Mouse (Mus musculus) cerebellum, adult 2 months (tissue): ENCODE measurements around the gene Foxp1. TPM values are rescaled to one million over a fixed set of nuclear protein-coding genes. Genes with fewer than 3 reads are reported as not detected.

Source experiments
- DNase-seq, 2 experiments: peaks; one replicate each; pipeline ENCODE4 v3.0.0; 2021
- H3K27ac ChIP-seq: fragments of 200-500 bp; 2 replicates; pipeline ENCODE4 v1.5.1; 2012; ENCODE audit warnings: low read length, control low read depth, inconsistent platforms; ENCODE audit not compliant: insufficient read depth
- H3K27me3 ChIP-seq: fragments of 200-500 bp; 2 replicates; pipeline ENCODE4 v1.6.1; 2012; ENCODE audit warnings: inconsistent platforms, mild to moderate bottlenecking, low read length, moderate library complexity; ENCODE audit not compliant: control insufficient read depth, insufficient read depth
- H3K4me1 ChIP-seq: fragments of 200-500 bp; 2 replicates; pipeline ENCODE4 v1.6.1; 2011; ENCODE audit warnings: low read length; ENCODE audit not compliant: control insufficient read depth, insufficient read depth
- H3K4me3 ChIP-seq: fragments of 200-500 bp; replicated peaks from 2 replicates; pipeline ENCODE3; 2011; ENCODE audit warnings: mild to moderate bottlenecking, low read depth, low read length, control low read depth; ENCODE audit not compliant: insufficient read depth
- CTCF ChIP-seq: fragments of 200-500 bp; IDR thresholded peaks from 2 replicates; pipeline ENCODE4 v1.5.1; 2011; ENCODE audit warnings: low read depth, mild to moderate bottlenecking, control low read depth, low read length, moderate library complexity, borderline replicate concordance; ENCODE audit not compliant: insufficient read depth
- POLR2A ChIP-seq: fragments of 200-500 bp; IDR thresholded peaks from 2 replicates; pipeline ENCODE4 v1.6.1; 2011; ENCODE audit warnings: low read length, control low read depth, borderline replicate concordance; ENCODE audit not compliant: insufficient read depth
- WGBS: fragments of 180-500 bp; shearing (Covaris S2); methylation state at CpG from one replicate; pipeline ENCODE4 v1.1.7; 2018; 5-methylcytosine and 5-hydroxymethylcytosine counted together
- polyA plus RNA-seq: library from polyadenylated mRNA; depleted of rRNA; stranded (reverse); fragments of >200 nt; gene quantifications from 2 replicates; pipeline ENCODE4 v1.2.3, GENCODE M21; 2012

Gene Foxp1
- polyA plus RNA-seq, 1 experiment, result 21.0 TPM

GRCm38 (mm10) chr6:99453763-99454520 is 68.6 kb downstream of the Foxp1 start:
- H3K27ac ChIP-seq, result no peak overlapping the region
- TF ChIP-seq POLR2A (no peak), CTCF (no peak)
- WGBS, result 96% methylated on average over 7 of the region's 7 CpGs
- no peaks in the 10 kb centered on the region for H3K4me1 ChIP-seq
- DNase-seq, result no peak
- H3K4me3 ChIP-seq, result no peak overlapping the region
- H3K27me3 ChIP-seq, result no peaks in the 10 kb centered on the region

DNA sequence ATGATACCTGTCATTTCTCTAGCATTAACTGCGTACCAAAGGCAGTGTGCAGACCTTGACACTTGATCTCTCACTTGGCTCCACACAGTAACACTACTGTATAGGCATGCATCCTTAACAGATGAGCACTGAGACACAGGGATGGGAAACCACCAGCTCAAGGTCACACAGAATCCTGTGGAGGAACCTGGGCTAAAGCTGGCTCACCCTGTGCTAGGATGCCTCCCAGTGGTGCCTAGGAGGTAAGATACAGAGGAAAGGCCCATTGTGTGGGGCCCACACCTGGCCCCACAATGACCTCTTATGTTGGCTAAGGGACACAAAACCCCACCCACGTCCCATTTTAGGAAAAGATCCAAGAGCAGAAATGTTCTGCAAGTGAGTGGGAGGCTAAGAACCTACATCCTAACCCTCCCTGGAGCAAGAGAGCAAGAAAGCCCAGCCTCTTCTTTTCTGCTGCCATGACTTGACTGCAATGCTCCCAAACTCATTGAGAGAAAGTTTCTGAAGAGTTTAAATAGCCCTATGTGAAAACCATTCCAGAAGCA is 69.8 kb downstream of the Foxp1 start:
- WGBS, result 79% methylated on average over 2 of the region's 2 CpGs
- peak; percentile 9; the same call in 1 of the 2 replicates for TF ChIP-seq CTCF
- TF ChIP-seq POLR2A, result no peak
- Histone ChIP-seq H3K27me3 (no peaks in the 10 kb centered on the region), H3K27ac (no peak overlapping the region), H3K4me1 (peaks cover under 1% of the 10 kb centered on the region; the same call in 1 of the 2 replicates), H3K4me3 (no peak overlapping the region)
- no peak for DNase-seq

GRCm38 (mm10) chr6:99451479-99451878 is 71.0 kb downstream of the Foxp1 start:
- TF ChIP-seq POLR2A (no peak), CTCF (no peak)
- DNase-seq, result no peak
- Histone ChIP-seq H3K4me3 (no peak overlapping the region), H3K27ac (no peak overlapping the region), H3K4me1 (peaks cover 8% of the 10 kb centered on the region; the same call in 1 of the 2 replicates), H3K27me3 (no peaks in the 10 kb centered on the region)
- WGBS, result 82% methylated on average over 11 of the region's 11 CpGs

- Histone ChIP-seq H3K27me3 (no peaks in the 10 kb centered on the region), H3K27ac (no peak overlapping the region), H3K4me3 (no peak overlapping the region), H3K4me1 (peaks cover 8% of the 10 kb centered on the region)
- DNase-seq, result no peak
- no peak for TF ChIP-seq POLR2A
- TF ChIP-seq CTCF, result no peak
- WGBS, result 72% methylated on average over 4 of the region's 4 CpGs
Measured at GRCm38 (mm10) chr6:99447447-99447846, 75.1 kb downstream of the Foxp1 start.

GRCm38 (mm10) chr6:99446801-99447415 is 75.6 kb downstream of the Foxp1 start:
- peak; percentile 48 to 75 for DNase-seq
- no peaks in the 10 kb centered on the region for H3K27me3 ChIP-seq
- WGBS, result 56% methylated on average over 12 of the region's 12 CpGs
- no peak for TF ChIP-seq POLR2A
- no peak for TF ChIP-seq CTCF
- no peak overlapping the region for H3K4me3 ChIP-seq
- peaks cover 8% of the 10 kb centered on the region for H3K4me1 ChIP-seq
- no peak overlapping the region for H3K27ac ChIP-seq

DNA sequence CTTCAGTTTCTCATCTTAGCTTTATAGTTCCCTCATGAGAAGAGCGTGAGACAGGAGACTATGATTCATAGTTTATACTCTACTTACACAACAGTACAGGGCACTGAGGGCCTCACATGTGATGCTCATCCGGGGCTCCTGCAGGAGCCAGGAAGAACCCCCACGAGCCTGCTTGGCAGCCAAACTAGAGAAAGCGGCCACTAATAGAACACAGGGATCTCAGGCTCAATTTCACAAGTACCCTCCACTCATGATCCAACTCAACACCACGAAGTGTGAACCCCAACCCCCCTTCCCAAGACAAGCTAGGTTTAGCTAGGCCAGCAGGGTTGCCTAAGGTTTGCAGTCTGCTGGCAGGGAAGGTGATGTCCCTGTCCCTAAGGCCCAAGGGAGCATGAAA is 79.1 kb downstream of the Foxp1 start:
- Histone ChIP-seq H3K27ac (no peak overlapping the region), H3K27me3 (no peaks in the 10 kb centered on the region), H3K4me3 (no peak overlapping the region), H3K4me1 (peaks cover 8% of the 10 kb centered on the region)
- TF ChIP-seq POLR2A, result no peak
- TF ChIP-seq CTCF, result no peak
- 30% methylated on average over 5 of the region's 5 CpGs for WGBS
- DNase-seq, result peak in 1 of 2 experiments; percentile 22

DNA sequence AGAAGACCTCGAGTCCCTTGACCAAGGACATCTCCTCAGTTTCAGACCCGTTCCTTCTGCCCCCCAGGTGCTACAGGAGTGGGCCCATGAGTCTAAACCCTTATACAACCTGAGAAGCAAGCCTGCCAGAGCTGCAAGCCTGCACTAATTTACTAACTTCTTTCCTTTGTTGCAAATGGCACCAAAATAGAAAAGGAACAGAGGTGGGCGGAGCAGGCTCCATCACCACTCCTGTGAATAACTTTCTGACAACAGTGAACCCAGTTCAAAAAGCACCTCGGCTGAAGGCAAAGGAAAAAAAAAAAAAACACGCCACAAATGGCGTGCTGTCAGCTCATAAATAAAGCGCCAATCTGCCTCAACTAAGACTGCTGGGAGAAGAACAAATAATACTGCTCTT is 81.4 kb downstream of the Foxp1 start:
- Histone ChIP-seq H3K4me1 (no peaks in the 10 kb centered on the region; the same call in 1 of the 2 replicates), H3K27me3 (no peaks in the 10 kb centered on the region), H3K4me3 (no peak overlapping the region), H3K27ac (no peak overlapping the region)
- DNase-seq, result no peak
- TF ChIP-seq CTCF (no peak), POLR2A (no peak)
- WGBS, result 88% methylated on average over 7 of the region's 7 CpGs

DNA sequence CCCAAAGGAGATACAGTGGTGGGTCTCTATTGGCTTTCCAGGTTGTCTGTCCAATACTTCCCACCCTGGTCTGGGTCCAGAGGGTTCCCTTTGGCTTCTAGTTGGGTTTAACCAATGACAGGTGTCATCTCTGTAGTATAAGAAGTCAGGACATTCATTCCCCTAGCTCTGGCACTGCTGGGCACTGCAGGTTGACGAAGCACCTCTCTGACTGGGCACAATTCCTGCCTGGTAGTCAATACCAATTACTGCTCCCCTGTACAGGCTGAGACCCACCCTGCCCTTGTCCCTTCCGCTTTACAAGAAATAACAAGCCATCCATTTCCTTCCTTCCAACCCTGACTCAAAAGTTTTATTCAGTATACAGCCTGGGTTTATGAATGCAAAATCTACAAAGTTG is 81.9 kb downstream of the Foxp1 start:
- no peak overlapping the region for H3K27ac ChIP-seq
- DNase-seq, result no peak
- WGBS, result 88% methylated on average over 2 of the region's 2 CpGs
- no peaks in the 10 kb centered on the region; the same call in 1 of the 2 replicates for H3K4me1 ChIP-seq
- no peaks in the 10 kb centered on the region for H3K27me3 ChIP-seq
- TF ChIP-seq POLR2A, result no peak
- no peak for TF ChIP-seq CTCF
- no peak overlapping the region for H3K4me3 ChIP-seq
